In genomic region chr6:67123071-67123470, GRCm38 (mm10) we compare ENCODE assay signal across 10 mouse cellular contexts.
"Had no signal": no experiment of that assay in that cellular context is flagged by ENCODE, and none has a peak within 500 bp of the region (broad histone marks: within the 10 kb centered on the region; RNA-seq: fewer than 3 reads in every experiment).

No protein-coding gene starts in this region.

- DNase-seq: liver, postnatal 0 days; lung, adult 2 months; lung, postnatal 14 days; lung, postnatal 36 days; midbrain, embryonic 14.5 days; retina, postnatal 1 day; right cerebral cortex, adult 18-20 months; right cerebral cortex, postnatal 14 days; thymus, adult 2 months; thymus, postnatal 36 days had no signal
